Mouse (Mus musculus): ENCODE measurements around the gene Gm4952.

GRCm38 (mm10) chr19:12636863-12637262 lies 37.1 kb downstream of the Gm4952 start:
- TF ChIP-seq MAX (IDR thresholded peaks at IDR 0.05; ENCODE audit: low read length) (no peak), SMC3 (IDR thresholded peaks at IDR 0.05; ENCODE audit: low read depth, low read length) (no peak)
